Mouse (Mus musculus) forebrain, embryonic 14.5 days (tissue): ENCODE data around the gene Elmsan1. TPM values are rescaled to one million over a fixed set of nuclear protein-coding genes. Genes with fewer than 3 reads are reported as not detected.
A peak's percentile ranks its signal among the peaks of the same experiment; 100 is the strongest.
"Not testable (repeated sequence)": the region's sequence is repeated elsewhere in the genome, so short reads cannot be mapped to it uniquely, and the experiment has no call there.

Source experiments
- ATAC-seq: fragments of 200-750 bp; cut with Nextera tagmentation; 2 replicates; pipeline ENCODE4 v1.8.0; 2017; ENCODE audit warnings: mild to moderate bottlenecking, moderate library complexity
- DNase-seq: peaks from one replicate; pipeline ENCODE4 v3.0.0-alpha.2; 2015; ENCODE audit warnings: low spot score
- H3K27ac ChIP-seq: fragments of 300-500 bp; sonication (generic); 2 replicates; pipeline ENCODE4 v1.5.1; 2014; ENCODE audit warnings: low read depth, mild to moderate bottlenecking, control low read depth, low read length, moderate library complexity
- H3K27me3 ChIP-seq: fragments of 300-500 bp; sonication (generic); replicated peaks from 2 replicates; pipeline ENCODE4 v1.6.1; 2014; ENCODE audit warnings: low read length, control low read depth, mixed read lengths; ENCODE audit not compliant: control insufficient read depth, insufficient read depth
- H3K36me3 ChIP-seq: fragments of 300-500 bp; sonication (generic); 2 replicates; pipeline ENCODE4 v1.6.1; 2014; ENCODE audit warnings: low read length, control low read depth; ENCODE audit not compliant: control insufficient read depth, insufficient read depth
- H3K4me1 ChIP-seq: fragments of 300-500 bp; sonication (generic); 2 replicates; pipeline ENCODE4 v1.6.1; 2014; ENCODE audit warnings: antibody characterized with exemption, low read length, control low read depth; ENCODE audit not compliant: control insufficient read depth, insufficient read depth
- H3K4me2 ChIP-seq: fragments of 300-500 bp; sonication (generic); 2 replicates; pipeline ENCODE4 v1.6.1; 2014; ENCODE audit warnings: mild to moderate bottlenecking, control low read depth, low read length
- H3K4me3 ChIP-seq: fragments of 300-500 bp; sonication (generic); 2 replicates; pipeline ENCODE4 v1.5.1; 2014; ENCODE audit warnings: low read depth, low read length, control low read depth
- H3K9ac ChIP-seq: fragments of 300-500 bp; sonication (generic); 2 replicates; pipeline ENCODE4 v1.6.1; 2014; ENCODE audit warnings: mild to moderate bottlenecking, low read length, control low read depth, moderate library complexity
- H3K9me3 ChIP-seq: fragments of 300-500 bp; sonication (generic); replicated peaks from 2 replicates; pipeline ENCODE4 v1.6.1; 2016; ENCODE audit warnings: low read length, control low read depth, mixed read lengths; ENCODE audit not compliant: control insufficient read depth
- WGBS: fragments of 180-500 bp; shearing (Covaris S2); extraction: QIAGEN DNeasy Blood & Tissue Kit; methylation state at CpG from one replicate; pipeline ENCODE4 v1.1.7; 2014; 5-methylcytosine and 5-hydroxymethylcytosine counted together
- polyA plus RNA-seq: library from polyadenylated mRNA; unstranded; fragments of >200 nt; fragmentation: Nextera tagmentation; extraction: Ambion mirVana; gene quantifications from 2 replicates; pipeline ENCODE4 v1.2.1, GENCODE M21; 2014

Elmsan1 gene
- polyA plus RNA-seq, 1 experiment from 2014 or later = 3.2 TPM

GRCm38 (mm10) chr12:84113676-84114075, 105.0 kb downstream of the Elmsan1 start:
- no peaks in the 10 kb centered on the region for H3K9me3 ChIP-seq
- 49% methylated on average over 6 of the region's 6 CpGs for whole genome bisulfite sequencing
- no peaks in the 10 kb centered on the region for H3K36me3 ChIP-seq
- peak; percentile 10; the same call in 1 of the 2 replicates for ATAC-seq
- H3K4me3 ChIP-seq = peak overlapping the region; percentile 55
- DNase-seq = no peak
- peaks cover 6% of the 10 kb centered on the region for H3K4me1 ChIP-seq
- no peak overlapping the region for H3K27ac ChIP-seq
- no peaks in the 10 kb centered on the region for H3K27me3 ChIP-seq
- no peak overlapping the region for H3K9ac ChIP-seq
- H3K4me2 ChIP-seq = peak overlapping the region; percentile 66

GRCm38 (mm10) chr12:84110814-84111213, 107.9 kb downstream of the Elmsan1 start:
- Histone ChIP-seq H3K4me3 (no peak overlapping the region), H3K4me1 (peaks cover 6% of the 10 kb centered on the region), H3K9ac (no peak overlapping the region), H3K36me3 (no peaks in the 10 kb centered on the region), H3K4me2 (no peak overlapping the region), H3K9me3 (no peaks in the 10 kb centered on the region), H3K27me3 (no peaks in the 10 kb centered on the region), H3K27ac (no peak overlapping the region)
- ATAC-seq (no peak), DNase-seq (no peak)
- WGBS = 96% methylated on average over 4 of the region's 4 CpGs

GRCm38 (mm10) chr12:84109924-84110323, 108.8 kb downstream of the Elmsan1 start:
- H3K27me3 ChIP-seq = no peaks in the 10 kb centered on the region
- ATAC-seq = no peak
- DNase-seq = no peak
- 69% methylated on average over 1 of the region's 1 CpGs for WGBS
- no peaks in the 10 kb centered on the region for H3K36me3 ChIP-seq
- peaks cover 1% of the 10 kb centered on the region for H3K4me1 ChIP-seq
- no peak overlapping the region for H3K4me2 ChIP-seq
- no peak overlapping the region for H3K4me3 ChIP-seq
- H3K9me3 ChIP-seq = no peaks in the 10 kb centered on the region
- H3K9ac ChIP-seq = no peak overlapping the region
- no peak overlapping the region for H3K27ac ChIP-seq

DNA sequence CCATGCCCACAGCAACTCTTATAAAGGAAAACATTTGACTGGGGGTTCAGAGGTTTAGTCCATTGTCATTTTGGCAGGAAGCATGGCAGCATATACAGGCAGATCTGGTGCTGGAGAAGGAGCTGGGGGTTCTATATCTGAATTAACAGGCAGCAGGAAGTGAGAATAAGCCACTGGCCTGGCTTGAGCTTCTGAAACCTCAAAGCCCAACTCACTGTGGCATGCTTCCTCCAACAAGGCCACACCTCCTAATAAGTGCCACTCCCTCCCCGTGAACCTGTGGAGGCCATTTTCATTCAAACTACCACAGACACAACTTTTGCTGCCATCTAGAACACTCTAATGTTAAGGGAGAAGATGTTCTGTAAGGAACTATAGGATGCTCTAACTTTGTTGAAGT, 111.0 kb downstream of the Elmsan1 start:
- Histone ChIP-seq H3K4me1 (no peaks in the 10 kb centered on the region), H3K27ac (no peak overlapping the region), H3K27me3 (no peaks in the 10 kb centered on the region), H3K4me2 (no peak overlapping the region), H3K4me3 (no peak overlapping the region), H3K36me3 (no peaks in the 10 kb centered on the region), H3K9ac (no peak overlapping the region), H3K9me3 (no peaks in the 10 kb centered on the region)
- ATAC-seq (no peak), DNase-seq (no peak)
- WGBS = 74% methylated on average over 1 of the region's 1 CpGs

DNA sequence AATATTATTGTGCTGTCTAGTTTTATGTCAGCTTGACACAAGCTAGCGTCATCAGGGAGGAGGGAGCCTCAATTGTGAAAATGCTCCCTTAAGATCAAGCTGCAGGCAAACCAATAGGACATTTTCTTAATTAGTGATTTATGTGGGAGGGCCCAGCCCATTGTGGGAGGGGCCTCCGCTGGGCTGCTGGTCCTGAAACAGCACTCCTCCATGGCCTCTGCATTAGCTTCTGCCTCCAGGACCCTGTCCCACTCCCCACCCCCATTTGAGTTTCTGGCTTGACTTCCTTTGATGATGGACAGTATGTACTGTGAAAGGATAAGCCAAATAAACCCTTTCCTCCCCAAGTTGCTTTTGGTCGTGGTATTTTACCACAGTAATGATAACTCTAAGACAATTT, 111.7 kb downstream of the Elmsan1 start:
- H3K4me2 ChIP-seq = no peak overlapping the region
- WGBS = 82% methylated on average over 3 of the region's 3 CpGs
- no peaks in the 10 kb centered on the region for H3K9me3 ChIP-seq
- no peak for DNase-seq
- H3K36me3 ChIP-seq = no peaks in the 10 kb centered on the region
- no peak overlapping the region for H3K9ac ChIP-seq
- no peaks in the 10 kb centered on the region for H3K27me3 ChIP-seq
- no peak overlapping the region for H3K27ac ChIP-seq
- H3K4me1 ChIP-seq = no peaks in the 10 kb centered on the region
- no peak for ATAC-seq
- no peak overlapping the region for H3K4me3 ChIP-seq

- no peak for ATAC-seq
- no peak overlapping the region for H3K27ac ChIP-seq
- H3K4me2 ChIP-seq = peak overlapping the region; percentile 70
- H3K9me3 ChIP-seq = no peaks in the 10 kb centered on the region
- DNase-seq = no peak
- WGBS = 53% methylated on average over 2 of the region's 2 CpGs
- H3K4me3 ChIP-seq = peak overlapping the region; percentile 49
- no peaks in the 10 kb centered on the region for H3K27me3 ChIP-seq
- no peak overlapping the region; the same call in 1 of the 2 replicates for H3K9ac ChIP-seq
- no peaks in the 10 kb centered on the region for H3K4me1 ChIP-seq
- no peaks in the 10 kb centered on the region for H3K36me3 ChIP-seq
Observed at GRCm38 (mm10) chr12:84101493-84101845, 117.2 kb downstream of the Elmsan1 start.

GRCm38 (mm10) chr12:84100604-84101492, 117.8 kb downstream of the Elmsan1 start, which contains the start of gene Acot6:
Gene Acot6 (plus strand): TSS chr12:84100654.
- not testable (repeated sequence) for H3K9me3 ChIP-seq, H3K27ac ChIP-seq, H3K4me1 ChIP-seq, H3K36me3 ChIP-seq, H3K27me3 ChIP-seq
- Histone ChIP-seq H3K4me2 (peak within 1 kb of the TSS; percentile 70), H3K4me3 (peak within 1 kb of the TSS; percentile 49), H3K9ac (peak within 1 kb of the TSS; percentile 70)
- peak; percentile 70 for DNase-seq
- peak; percentile 79 for ATAC-seq
- WGBS = under 1% methylated on average over 64 of the region's 80 CpGs

- H3K9ac ChIP-seq = no peak overlapping the region; the same call in 1 of the 2 replicates
- H3K27me3 ChIP-seq = no peaks in the 10 kb centered on the region
- H3K27ac ChIP-seq = no peak overlapping the region
- DNase-seq (no peak), ATAC-seq (no peak)
- no peaks in the 10 kb centered on the region for H3K4me1 ChIP-seq
- H3K4me3 ChIP-seq = no peak overlapping the region
- H3K4me2 ChIP-seq = peak overlapping the region; percentile 70; the same call in 1 of the 2 replicates
- H3K9me3 ChIP-seq = no peaks in the 10 kb centered on the region
- 48% methylated on average over 1 of the region's 1 CpGs for WGBS
- no peaks in the 10 kb centered on the region for H3K36me3 ChIP-seq
Observed at GRCm38 (mm10) chr12:84100071-84100470, 118.6 kb downstream of the Elmsan1 start.

DNA sequence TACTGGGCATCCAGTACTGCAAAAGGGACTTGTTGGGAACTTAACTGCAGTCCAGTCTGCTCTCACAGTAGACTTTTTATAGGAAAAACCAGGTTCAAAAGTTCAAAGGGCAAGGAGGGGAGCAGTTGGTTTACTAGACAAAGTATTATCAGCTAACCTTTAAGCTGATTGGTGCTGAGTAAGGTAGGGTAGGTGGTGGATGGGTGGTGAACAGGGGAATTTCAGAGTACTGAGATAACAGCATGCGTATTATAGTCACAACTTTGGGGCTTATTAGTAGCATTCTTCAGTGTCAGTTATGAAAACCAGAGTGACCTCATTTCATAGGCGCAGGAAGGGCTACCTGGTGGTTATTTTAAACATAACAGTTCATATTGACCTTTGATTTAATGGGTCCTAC, 119.1 kb downstream of the Elmsan1 start:
- Histone ChIP-seq H3K4me2 (no peak overlapping the region), H3K9ac (no peak overlapping the region), H3K27me3 (no peaks in the 10 kb centered on the region), H3K36me3 (no peaks in the 10 kb centered on the region), H3K4me3 (no peak overlapping the region), H3K27ac (no peak overlapping the region), H3K4me1 (no peaks in the 10 kb centered on the region), H3K9me3 (no peaks in the 10 kb centered on the region)
- ATAC-seq = no peak
- DNase-seq = no peak
- 97% methylated on average over 2 of the region's 2 CpGs for WGBS
